Mouse (Mus musculus) ovary, postnatal 10 days (tissue): ENCODE measurements around the gene Rbm15.

Experiments used
- DNase-seq: peaks from one replicate; pipeline ENCODE4 v3.0.0; 2022; ENCODE audit warnings: low spot score

The Rbm15 gene

DNA sequence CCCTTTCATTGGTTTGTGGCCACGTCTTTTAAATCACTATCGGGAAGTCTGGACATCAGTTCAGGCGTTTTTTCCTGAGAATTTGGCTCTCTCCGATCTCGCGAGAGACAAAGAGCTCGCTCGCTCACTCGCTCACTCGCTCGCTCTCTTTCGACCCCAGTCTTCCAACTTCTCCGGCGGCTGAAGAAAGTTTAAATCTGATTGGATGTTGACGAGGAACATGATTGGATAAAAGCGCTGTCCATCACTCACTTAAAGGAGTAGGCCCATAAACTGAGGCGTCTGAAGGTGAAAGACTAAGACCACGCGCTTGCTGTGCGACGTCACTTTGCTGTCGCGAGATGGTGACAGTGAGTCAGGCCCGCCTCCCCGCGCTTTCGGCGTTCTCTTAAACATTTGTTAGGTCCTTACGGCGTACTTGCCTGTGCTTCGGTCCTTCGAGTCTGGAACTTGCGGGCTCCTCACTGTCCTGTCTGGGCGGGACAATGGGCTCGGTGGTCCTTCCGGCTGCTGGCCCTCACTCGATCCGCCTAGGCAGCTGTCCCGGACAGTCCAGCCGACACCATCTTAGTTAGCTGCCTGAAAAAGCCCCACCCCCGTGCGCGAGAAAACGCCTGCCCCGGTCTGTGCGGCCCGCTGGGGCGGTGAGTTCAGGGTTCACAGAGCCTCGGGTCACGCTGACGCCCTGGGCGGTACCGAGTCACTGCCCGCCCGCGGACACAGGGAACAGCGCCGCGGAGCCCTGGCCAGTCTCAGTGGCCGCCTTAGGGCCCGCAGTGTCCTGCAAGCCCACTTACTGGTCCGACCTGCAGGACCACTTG lies at the start of gene Rbm15:
Gene Rbm15, minus strand, starts transcription at position 293 of the 821 bp plus-strand sequence.
- peak; percentile 83 for DNase-seq

DNA sequence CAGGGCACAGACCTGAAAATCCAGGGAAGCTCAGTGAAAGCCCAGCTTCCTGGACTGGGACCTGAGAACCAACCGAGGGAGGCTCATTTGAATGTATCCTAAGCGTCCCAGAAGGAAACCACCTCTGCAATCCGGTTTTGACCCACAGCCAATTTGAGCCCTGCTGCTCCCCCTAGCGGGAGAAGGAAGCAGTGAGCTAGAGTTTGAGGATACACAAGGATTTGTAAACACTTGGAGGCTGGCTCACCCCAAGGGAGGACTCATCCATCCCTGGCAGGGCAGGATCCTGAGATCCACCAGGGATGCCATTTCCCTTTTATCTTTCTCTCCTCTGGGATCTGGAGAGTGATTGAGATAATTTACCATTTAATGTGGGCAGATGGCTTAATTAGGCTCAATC lies 45.9 kb upstream of the Rbm15 start:
- DNase-seq, result peak; percentile 36

DNA sequence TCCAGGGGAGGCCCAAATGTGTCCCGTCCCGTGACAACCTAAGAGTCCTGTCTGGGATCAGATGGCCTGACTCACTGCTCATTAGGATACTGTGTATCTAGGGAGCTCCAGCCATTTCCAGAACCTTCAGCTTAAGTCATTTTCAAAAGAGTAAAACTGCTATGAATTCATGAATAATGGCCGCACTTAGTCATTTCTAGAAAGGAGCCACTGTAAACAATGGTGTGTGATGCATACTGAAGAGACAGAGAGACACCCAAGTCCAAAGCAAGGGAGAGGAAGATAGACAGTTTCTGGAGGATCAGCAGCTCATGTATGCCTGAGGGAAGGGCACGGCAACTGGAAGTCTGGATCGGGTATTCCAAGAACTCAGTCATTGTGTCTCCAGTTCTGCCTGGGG lies 45.2 kb upstream of the Rbm15 start:
- DNase-seq, result no peak

DNA sequence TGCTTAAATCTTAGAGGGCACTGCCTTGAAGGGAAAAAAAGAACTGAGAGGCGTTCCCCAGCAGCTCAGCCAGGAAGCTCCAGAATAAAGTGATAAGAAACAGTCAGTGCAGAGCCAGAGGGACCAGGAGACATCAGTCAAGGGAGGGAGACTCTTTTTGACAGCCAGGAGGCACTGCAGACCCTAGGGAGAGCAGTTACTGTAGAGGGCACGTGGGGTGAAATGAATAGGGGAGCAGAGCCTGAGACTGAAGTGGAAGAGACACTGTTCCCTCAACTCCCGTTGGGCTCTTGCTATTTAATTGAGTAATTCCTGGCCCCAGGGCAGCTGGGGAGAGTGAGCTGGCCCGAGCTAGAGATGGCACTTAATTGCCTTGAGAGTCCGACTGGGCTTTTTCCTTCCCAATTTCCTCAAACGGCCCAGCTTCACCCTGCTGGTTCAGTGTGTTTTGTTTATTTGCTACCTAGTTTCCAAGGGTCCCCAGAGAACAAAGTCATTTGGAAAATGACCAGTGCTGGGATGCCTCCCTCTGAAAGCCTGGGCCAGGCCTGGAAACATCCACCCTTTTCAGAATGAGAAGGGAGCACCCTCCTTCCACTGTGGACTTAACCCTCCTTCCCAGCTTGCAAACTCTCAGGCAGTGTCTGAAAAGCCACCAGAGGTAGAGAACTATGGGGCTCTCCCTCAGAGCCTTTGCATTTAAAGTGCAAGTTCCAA lies 41.6 kb upstream of the Rbm15 start:
- DNase-seq, result no peak

DNA sequence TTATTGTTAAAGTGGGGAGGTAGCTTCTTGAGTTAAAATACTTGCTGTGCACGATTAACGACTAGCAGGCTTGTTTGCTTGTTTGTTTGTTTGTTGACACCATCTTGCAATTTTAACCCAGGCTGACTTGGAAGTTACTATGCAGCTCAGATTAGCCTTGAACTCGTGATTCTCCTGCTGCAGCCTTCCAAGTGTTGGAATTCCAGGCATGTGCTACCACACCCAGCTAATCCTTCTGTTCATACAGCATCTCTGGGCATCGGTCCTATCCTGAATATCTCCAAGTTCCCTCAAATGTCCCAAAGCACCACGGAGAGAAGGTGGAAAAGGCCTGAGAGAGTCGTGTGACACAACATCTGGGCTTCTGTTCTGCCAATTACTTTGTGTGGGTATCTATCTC lies 35.7 kb upstream of the Rbm15 start:
- no peak for DNase-seq

DNA sequence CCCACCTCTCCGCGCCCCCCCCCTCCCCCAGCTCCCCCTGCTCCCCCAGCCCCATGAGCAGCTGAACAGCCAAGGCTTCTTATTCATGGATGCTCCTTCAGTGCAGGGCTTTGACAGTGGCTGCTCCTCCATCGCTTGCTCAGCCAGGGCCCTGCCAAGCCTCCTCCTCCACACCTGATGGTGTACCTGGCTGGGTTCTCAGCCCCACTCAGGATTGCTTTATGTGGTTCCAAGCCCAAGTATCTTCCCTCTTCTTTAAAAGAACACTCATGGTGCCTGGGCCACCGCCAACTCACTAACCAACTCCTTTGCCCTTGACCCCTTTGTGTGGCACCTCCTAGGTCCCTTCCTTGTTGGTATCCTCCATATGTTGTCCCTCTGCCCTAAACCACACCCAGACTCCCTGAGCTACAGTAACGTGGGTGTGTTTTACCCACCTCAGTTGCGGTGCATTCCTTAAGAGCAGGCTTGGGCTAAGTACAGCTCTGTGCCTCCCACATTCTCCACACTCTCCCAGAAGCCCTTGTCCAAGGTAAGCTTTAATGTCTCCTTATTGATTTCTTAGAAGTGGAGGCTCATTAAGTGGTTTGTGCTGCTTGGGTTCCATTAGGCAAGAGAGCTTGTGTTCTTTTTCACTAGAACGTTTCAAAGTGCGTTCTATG lies 34.6 kb upstream of the Rbm15 start:
- DNase-seq, result no peak

DNA sequence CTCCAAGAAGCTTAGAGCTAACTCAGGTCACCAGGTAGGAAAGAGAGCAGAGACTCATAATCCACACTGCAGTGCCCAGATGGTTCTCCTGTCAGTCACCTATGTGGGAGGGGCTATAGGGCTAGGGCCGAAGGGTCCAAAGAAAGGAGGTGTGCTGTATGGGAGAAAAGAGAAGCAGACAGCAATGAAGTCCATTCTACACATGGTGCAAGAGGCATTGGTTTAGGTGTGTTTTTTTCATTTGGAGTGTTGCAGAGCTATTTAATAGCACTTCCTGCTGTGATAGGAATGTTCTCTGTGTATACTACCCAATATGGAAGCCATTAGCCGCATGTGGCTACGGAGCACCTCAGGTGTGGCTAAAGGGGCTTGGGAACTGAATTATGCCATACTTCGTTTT lies 31.9 kb upstream of the Rbm15 start:
- DNase-seq, result no peak

DNA sequence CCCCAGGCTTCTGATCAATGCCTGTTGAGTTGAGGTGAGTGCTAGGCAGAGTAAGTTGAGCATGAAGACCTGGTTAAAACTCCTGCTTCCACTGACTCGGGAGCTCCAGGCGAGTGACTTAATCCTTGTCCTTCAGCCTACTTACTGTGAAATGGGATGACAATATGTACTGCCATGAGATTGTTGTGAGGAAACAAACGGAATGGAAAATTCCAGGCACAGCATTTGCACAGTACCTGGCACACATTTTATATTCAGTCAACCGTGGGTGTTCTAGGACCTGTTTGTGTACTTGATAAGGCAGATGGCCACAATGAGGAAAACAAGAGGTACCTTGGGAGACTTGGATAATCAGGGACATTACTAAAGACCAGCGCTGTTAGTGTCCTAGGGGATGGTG lies 29.9 kb upstream of the Rbm15 start:
- no peak for DNase-seq

DNA sequence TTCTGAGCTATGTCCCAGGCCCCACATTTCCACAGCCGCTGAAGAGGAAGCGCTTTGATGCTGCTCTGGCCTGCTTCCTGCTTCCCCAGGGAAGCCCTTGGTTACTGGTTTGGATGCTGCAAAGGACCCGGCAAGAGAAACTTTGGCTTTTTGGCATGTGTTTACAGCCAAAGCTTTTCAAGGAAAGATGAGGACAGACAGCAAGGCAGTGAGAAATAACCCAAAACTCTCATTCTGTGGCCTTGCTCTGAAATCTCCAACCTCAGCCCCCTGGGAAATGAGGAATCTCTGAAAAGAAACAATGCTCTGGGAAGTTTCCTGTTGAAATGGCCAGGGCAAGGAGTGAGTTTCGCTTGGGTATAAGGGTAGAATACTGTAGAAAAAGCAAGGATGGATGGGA lies 26.9 kb upstream of the Rbm15 start:
- no peak for DNase-seq

DNA sequence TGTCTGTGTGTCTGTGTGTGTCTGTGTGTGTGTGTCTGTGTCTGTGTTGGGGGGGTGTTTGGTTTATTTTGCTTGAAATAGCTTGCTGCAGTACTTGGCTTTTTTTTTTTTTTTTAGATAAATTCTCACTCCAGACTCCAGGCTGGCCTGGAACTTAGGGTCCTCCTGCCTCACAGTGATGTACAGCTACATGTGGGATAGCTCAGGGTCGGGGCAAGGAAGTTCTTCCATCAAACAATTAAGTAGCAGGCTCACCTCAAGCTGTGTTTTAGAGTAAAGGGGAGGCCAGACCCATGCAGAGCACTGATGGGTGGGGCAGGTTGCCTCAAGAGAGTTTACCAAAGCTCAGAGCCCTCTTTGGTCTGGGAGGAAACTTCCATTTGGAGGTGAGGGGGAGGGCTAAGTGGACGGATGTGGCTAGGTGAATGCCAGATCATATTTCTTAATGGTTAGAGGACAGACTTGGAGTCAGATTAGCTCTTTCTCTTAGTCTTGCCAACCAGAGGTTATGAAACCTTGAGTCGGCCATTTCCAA lies 24.3 kb upstream of the Rbm15 start:
- no peak for DNase-seq

DNA sequence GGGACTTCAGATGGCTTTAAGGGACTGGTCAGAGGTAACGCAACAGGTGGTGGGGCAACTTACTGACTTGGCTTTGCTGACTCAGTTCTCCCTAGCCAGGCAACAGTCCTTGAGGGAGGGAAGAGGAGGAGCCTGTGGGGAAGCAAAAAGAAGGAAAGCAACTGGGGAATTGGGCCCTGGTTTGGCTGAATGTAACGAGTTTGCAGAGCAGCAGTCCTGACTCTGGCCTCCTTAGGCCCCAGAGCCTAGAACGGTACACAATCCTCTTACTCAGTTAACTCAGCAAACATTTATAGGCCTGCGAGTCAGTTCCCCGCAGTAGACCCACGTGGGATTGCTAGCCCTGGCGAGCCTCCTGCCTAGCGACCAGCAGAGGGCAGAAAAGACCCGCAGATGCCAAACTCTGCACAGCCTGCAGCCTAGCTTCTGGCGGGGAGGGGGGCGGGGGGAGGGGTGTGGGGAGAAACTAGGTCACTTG lies 23.5 kb upstream of the Rbm15 start:
- peak; percentile 41 for DNase-seq

DNA sequence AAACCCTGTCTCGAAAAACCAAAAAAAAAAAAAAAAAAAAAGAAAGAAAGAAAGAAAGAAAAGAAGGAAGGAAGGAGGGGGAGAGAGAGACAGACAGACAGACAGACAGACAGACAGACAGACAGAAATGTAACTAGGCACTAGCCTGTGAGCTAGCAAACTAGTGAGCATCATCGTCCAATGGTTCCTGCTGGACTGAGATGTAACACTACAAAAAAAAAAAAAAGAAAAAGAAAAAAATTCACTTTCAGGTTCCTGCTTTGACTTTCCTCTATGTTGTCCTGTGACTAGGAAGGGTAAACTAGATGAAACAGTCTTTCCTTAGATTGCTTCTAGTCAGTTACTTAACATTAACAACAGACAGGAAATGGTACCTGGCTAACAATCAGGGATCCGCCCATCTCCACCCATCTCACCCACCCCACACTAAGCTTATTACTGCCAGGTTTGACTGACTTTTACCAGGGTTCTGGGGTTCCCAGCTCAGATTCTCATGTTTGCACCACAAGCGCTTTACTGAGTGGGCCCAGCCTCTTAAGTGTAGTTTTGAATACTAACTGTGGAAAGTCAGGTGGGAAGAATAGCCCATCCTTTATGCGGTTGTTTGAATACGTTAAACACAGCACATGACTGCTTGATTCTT lies 22.3 kb upstream of the Rbm15 start:
- no peak for DNase-seq

DNA sequence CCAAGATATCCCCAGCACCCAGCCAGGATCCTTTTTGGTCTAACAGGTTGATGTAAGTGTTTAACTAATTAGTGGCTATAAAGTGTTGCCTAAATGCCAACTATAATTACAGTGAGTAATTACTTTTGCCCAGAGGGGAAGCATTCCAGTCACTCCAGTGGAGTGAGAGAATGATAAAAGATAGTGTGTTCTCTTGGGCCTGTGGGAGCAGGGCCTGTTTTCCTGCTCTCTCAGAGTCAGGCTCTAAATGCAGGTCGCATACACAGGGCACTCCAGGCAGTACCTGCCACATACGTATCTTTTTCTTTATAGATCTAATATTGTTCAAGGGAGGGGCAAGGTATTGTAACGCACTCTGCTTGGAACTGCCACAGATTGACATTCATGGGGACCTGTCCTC lies 18.2 kb upstream of the Rbm15 start:
- DNase-seq, result no peak

DNA sequence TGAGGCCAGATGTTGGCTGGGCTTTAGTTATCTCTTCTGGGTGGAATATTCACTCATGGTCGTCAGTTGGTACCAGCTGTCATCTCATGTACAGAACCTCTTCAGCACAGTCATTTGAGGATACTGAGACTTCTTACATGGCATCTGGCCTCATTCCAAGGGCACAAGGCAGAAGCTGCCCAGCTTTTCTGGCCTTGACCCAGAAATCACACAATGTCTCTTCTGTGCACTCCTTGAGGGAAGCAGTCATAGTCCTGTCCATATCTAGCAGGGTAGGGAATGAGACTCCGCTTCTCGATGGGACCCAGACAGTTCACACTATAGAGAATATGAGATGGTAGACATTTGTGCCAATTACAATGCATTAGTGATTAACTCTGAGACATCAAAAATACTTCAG lies 15.5 kb upstream of the Rbm15 start:
- no peak for DNase-seq

DNA sequence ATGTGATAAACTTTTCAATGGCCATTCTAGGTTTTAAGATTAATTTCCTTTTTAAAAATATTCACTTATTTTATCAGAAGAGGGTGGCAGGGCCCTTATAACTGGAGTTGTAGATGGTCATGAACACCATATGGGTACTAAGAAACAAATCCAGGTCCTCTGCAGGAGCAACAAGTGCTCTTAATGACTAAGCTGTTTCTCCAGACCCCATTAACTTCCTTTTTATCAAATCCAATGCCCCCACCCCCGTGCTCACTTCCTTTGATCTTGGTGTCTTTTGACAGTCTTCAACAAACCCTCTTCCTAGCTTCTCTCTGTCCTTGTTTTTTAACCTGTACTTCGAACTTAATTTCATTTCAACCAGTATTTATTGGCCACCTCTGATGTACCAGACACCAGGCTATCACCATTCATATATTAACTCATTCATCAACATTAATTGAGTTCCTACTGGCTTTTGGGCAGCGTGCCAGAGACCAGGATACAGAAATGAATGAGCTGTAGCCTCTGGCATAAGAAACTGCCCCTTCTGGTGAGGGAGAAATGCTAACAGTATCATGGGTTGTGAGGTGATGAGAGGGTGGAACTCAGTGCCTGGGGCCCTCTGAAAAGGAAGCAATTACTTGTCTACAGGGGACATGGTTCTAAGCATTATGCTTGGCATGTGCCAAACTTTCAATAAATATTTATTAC lies 11.7 kb upstream of the Rbm15 start:
- DNase-seq, result no peak

DNA sequence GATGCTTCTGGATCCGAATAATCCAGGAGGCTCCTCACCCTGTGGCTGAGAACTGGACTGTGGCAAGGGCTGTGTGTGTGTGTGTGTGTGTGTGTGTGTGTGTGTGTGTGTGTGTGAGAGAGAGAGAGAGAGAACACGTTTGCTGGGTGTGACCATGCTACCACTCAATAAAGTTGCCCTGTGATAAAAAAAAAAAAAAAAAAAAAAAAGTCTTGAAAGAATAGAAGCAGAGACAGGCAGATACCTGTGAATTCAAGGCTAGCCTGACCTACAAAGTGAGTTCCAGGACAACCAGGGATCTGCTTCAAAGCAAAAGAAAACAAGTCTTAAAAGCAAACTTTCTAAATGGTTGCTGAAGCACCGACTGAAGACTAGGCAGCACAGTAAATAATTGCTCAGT lies 10.5 kb upstream of the Rbm15 start:
- DNase-seq, result no peak

DNA sequence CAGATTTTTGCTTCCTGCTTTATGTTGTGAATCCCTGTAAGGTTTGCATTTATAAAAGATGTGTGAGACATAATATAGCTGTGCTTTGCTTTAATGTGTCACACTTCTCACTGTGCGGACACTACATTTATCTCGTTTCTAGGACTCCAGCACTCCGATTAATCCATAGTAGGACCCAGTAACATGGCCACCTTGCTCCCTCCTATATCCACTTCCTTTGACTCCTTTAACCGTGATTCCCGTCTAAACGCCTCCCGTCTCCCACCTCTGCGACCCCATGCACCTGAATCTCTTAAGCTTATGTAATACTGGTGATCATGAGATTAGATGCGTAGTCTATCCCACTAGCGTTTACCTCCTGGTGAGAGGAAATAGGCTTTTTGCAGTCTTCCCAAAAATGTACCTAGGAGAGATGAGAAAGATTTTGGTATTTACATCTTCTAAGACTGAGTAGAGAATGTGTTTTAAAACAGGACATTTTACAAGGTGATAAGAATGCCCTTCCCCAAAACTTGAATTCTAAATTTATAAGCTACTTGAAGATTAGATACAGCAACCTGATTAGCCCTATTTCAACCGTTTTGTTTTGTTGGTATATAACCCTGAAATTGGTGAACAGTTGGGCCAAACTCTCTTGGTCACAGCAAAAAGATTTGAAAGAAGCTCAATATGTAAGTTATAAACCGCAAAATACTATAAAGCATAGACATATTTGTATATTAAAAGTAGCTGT lies 895 bp upstream of the Rbm15 start:
- no peak for DNase-seq

DNA sequence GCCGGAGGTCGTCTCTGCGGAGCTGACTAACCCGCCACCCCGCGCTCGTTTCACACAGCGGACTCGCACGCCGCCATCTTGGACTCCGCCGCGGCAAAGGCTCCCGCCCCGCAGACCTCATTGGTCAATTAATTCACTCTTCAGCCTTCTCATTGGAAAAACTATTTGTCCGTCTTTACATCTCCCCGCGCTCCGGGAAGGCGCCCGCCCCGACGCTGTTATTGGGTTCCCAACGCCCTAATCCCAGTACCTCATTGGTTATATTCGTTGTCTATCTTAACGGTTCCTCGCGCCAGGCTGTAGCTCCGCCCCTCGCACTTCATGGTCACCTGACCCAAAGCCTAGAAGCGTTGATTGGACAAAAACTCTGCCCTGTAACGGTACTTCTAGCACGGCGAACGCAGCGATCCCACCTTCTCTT lies 503 bp downstream of the Rbm15 start:
- DNase-seq, result peak; percentile 85

DNA sequence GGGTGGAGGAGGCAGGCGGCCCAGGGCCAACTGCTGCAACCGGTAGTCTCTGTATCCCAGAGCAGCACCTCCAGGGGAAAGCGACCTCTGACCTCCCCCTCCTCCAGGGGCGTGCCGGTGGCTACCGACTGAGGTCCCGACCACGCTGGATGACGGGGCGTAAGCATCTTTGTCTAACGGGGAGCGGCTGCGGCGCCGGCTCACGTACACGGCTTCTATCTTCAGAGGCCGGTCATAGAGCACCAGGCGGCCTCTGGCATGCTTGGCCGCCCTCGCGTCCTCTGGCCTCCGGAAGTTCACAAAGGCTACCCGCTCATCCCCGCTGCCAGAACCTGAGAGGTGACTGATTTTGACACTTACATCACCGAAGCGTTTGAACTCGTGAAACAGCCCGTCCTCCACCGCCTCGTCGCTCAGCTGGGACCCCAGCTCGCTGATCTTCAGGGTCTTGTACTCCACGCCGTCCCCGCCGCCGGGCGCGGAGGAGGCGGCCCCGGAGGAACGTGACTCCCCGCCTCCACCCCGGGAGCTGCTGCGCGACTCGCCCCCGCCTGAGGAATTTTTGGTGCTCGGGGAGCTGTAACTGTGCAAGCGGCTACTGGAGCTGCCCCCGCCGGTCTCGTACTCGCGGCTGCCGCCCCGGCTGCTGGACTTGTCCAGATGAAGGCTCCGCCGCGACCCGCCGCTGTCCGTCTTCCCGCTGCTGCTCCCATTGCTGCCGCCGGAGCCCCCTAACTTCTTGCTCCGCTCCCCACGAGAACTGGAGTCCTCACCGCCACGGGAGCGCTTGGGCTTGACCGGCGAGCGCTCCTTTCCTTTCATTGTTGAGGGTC lies 1.1 kb downstream of the Rbm15 start:
- DNase-seq, result no peak

DNA sequence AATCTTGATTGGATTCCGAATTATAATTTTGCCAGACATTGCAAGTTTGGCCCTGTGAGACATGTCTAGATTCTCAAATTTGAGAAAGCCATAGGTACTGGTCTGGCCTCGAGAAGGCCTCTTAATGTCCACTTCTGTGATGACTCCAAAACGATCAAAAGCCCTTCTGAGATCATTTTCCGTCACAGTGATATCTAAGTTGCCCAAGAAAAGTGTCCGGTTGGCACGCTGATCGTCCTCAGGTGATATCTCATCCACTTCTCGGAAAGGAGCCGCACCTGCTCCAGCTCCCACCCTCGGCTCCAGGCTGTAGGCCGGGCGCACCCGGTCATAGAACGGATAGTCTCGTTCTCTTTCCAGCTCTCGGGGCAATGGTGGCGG lies 1.7 kb downstream of the Rbm15 start:
- DNase-seq, result no peak
